In genomic region chr13:99554960-99555359, GRCm38 (mm10) we compare ENCODE assay signal across 24 mouse cellular contexts.
"Had no signal": no experiment of that assay in that cellular context is flagged by ENCODE, and none has a peak within 500 bp of the region (broad histone marks: within the 10 kb centered on the region; RNA-seq: fewer than 3 reads in every experiment).

No protein-coding gene starts in this region.

- DNase-seq: kidney, postnatal 14 days; kidney, postnatal 4 days; left cerebral cortex, postnatal 4 days; liver, postnatal 0 days; lung, embryonic 14.5 days; lung, postnatal 10 days; lung, postnatal 36 days; right cerebral cortex, adult 18-20 months; right cerebral cortex, postnatal 14 days; right cerebral cortex, postnatal 4 days; thymus, adult 2 months; thymus, postnatal 14 days; thymus, postnatal 4 days had no signal

- H3K9ac ChIP-seq: limb, embryonic 12.5 days; limb, embryonic 15.5 days; liver, embryonic 14.5 days; liver, postnatal 0 days; lung, embryonic 14.5 days; midbrain, embryonic 13.5 days; neural tube, embryonic 13.5 days had no signal

- ATAC-seq: liver, postnatal 0 days; midbrain, embryonic 13.5 days; midbrain, embryonic 16.5 days had no signal

- H3K4me1 ChIP-seq: megakaryocyte, embryonic 14.5 days had no signal

- H3K4me3 ChIP-seq: limb, embryonic 12.5 days; limb, embryonic 15.5 days; megakaryocyte, embryonic 14.5 days; midbrain, embryonic 10.5 days; midbrain, embryonic 13.5 days; myocyte; neural tube, embryonic 13.5 days had no signal

- H3K4me2 ChIP-seq: limb, embryonic 12.5 days; limb, embryonic 15.5 days; liver, embryonic 11.5 days; lung, embryonic 14.5 days; midbrain, embryonic 13.5 days; neural tube, embryonic 13.5 days had no signal

- H3K36me3 ChIP-seq: limb, embryonic 12.5 days; limb, embryonic 15.5 days; midbrain, embryonic 10.5 days; midbrain, embryonic 13.5 days; neural tube, embryonic 13.5 days had no signal

- H3K27me3 ChIP-seq: limb, embryonic 12.5 days; limb, embryonic 15.5 days; megakaryocyte, embryonic 14.5 days; midbrain, embryonic 13.5 days; neural tube, embryonic 13.5 days had no signal

- H3K27ac ChIP-seq: limb, embryonic 12.5 days; limb, embryonic 15.5 days; liver, embryonic 14.5 days; midbrain, embryonic 10.5 days; midbrain, embryonic 13.5 days; neural tube, embryonic 13.5 days; stomach, postnatal 0 days had no signal

- H3K9me3 ChIP-seq: limb, embryonic 12.5 days; limb, embryonic 15.5 days; midbrain, embryonic 10.5 days; midbrain, embryonic 13.5 days; neural tube, embryonic 13.5 days had no signal
